Mouse (Mus musculus): ENCODE results near the gene Opcml. TPM values are rescaled to one million over a fixed set of nuclear protein-coding genes. Genes with fewer than 3 reads are reported as not detected.

The Opcml gene
- polyA plus RNA-seq (2015; fragmentation: Nextera tagmentation; extraction: Ambion mirVana) = 0.97 and 1.0 TPM in 2 replicates

DNA sequence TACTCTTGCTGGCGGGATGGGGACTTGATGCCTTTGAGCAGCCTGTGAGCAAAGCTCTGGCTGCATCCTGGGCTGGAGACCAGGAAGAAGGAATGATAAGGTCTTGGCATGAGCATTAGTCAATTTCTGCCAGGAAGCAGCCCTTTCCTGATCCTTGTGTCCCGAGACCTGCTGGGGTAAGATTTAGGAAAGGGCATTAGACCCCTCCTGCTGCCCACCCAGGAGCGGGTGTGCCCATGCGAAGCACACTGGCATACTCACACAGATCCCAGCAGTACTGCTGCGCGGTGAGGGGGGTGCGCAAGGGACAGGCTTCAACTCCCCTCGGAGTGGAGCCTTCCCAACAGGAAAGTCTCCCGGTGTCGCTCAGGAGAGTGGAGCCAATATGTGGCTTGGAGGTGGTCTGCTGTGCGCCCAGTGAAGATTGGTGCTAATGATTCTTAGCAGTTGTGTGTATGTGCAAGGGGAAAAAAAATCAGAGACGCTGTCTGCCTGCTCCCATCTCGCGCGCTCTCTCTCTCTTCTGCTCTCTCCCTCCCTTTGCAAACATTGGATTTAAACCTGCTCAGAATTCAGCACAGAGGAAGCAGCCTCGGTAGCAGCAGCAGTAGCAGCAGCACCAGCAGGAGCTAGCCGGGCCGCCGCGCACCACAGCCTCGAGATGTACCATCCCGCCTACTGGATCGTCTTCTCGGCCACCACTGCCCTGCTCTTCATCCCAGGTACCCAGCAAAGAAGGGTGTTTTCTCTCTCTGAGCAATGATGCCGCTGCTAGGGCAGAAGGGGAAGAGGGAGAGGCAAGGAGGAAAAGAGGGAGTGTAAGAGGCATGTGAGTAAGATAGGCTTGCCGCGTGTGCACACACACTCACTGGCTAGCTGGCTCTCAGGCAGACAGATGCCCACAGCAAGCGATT lies at the start of gene Opcml:
Gene Opcml (plus strand): TSS at position 51 of the 914 bp plus-strand sequence.
- 1% methylated on average over 28 of the region's 28 CpGs for WGBS
- H3K36me3 ChIP-seq (ENCODE audit: insufficient read depth, low read length) = no peaks in the 10 kb centered on the region
- H3K4me3 ChIP-seq (replicated peaks; ENCODE audit: low read depth, low read length) = peak within 1 kb of the TSS; percentile 13; the same call in 1 of the 2 replicates
- H3K4me2 ChIP-seq (ENCODE audit: low read length) = peak within 1 kb of the TSS; percentile 48
- H3K9ac ChIP-seq (ENCODE audit: low read depth, low read length) = no peak within 1 kb of the TSS
- ATAC-seq (replicated peaks; ENCODE audit: low FRiP score, low read depth) = no peak; the same call in 1 of the 2 replicates
- no peaks in the 10 kb centered on the region for H3K9me3 ChIP-seq (replicated peaks; ENCODE audit: low read length)
- DNase-seq (ENCODE audit: low spot score) = peak; percentile 37
- H3K27me3 ChIP-seq (ENCODE audit: insufficient read depth, low read length) = peaks cover 20% of the 10 kb centered on the region
- no peak for TF ChIP-seq CTCF (IDR thresholded peaks at IDR 0.05; ENCODE audit: low read depth)
- H3K4me1 ChIP-seq (replicated peaks; ENCODE audit: insufficient read depth, low read length) = no peaks in the 10 kb centered on the region
- H3K27ac ChIP-seq = no peak within 1 kb of the TSS

DNA sequence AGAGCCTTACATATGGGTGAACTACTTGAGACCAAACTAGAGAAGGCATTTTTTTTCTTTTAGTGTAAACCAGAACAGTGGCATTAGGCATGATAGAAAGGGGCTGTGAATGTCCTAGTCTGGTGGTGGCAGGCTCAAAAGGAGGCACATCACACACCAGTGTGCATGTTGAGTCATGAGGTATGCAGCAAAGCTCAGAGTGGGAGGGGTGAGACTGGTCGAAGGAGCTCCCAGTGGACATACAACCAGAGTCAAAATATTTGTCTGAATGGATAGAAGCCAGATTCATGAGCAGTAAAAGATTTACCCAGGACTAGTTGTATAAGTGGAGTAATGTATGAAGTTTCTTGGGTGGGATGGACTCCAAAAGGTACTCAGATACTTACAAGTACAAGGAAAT lies 31.9 kb upstream of the Opcml start:
- no peaks in the 10 kb centered on the region for H3K9me3 ChIP-seq (replicated peaks; ENCODE audit: low read length)
- no peak overlapping the region for H3K4me3 ChIP-seq (replicated peaks; ENCODE audit: low read depth, low read length)
- no peak overlapping the region for H3K27ac ChIP-seq
- no peaks in the 10 kb centered on the region for H3K27me3 ChIP-seq (ENCODE audit: insufficient read depth, low read length)
- H3K9ac ChIP-seq (ENCODE audit: low read depth, low read length) = no peak overlapping the region
- no peak for ATAC-seq (replicated peaks; ENCODE audit: low FRiP score, low read depth)
- no peak for DNase-seq (ENCODE audit: low spot score)
- no peak for TF ChIP-seq CTCF (IDR thresholded peaks at IDR 0.05; ENCODE audit: low read depth)
- WGBS = 86% methylated on average over 1 of the region's 1 CpGs
- no peak overlapping the region for H3K4me2 ChIP-seq (ENCODE audit: low read length)
- no peaks in the 10 kb centered on the region for H3K4me1 ChIP-seq (replicated peaks; ENCODE audit: insufficient read depth, low read length)
- H3K36me3 ChIP-seq (ENCODE audit: insufficient read depth, low read length) = no peaks in the 10 kb centered on the region

DNA sequence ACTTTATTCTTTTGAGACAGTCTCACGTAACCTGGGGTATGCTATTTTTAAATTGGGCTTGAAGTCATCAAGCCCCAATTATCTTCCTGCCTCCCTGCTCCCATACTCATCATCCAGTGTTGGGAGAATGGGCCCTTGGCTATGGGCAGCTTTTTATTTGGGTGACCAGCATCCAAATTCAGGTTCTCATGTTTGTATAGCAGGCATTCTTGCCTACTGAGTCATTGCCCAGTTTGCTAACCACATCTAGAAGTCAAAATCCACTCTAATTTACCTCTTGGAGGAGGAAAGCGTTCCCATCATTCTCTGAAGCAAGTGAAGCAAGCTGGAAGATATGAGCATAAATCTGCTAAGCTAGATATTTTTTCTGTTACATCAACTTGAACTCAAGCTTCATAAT lies 29.4 kb upstream of the Opcml start:
- H3K9me3 ChIP-seq (replicated peaks; ENCODE audit: low read length) = no peaks in the 10 kb centered on the region
- no peak overlapping the region for H3K9ac ChIP-seq (ENCODE audit: low read depth, low read length)
- DNase-seq (ENCODE audit: low spot score) = no peak
- no peak for TF ChIP-seq CTCF (IDR thresholded peaks at IDR 0.05; ENCODE audit: low read depth)
- H3K36me3 ChIP-seq (ENCODE audit: insufficient read depth, low read length) = no peaks in the 10 kb centered on the region
- ATAC-seq (replicated peaks; ENCODE audit: low FRiP score, low read depth) = no peak
- no peak overlapping the region for H3K4me2 ChIP-seq (ENCODE audit: low read length)
- no peaks in the 10 kb centered on the region for H3K4me1 ChIP-seq (replicated peaks; ENCODE audit: insufficient read depth, low read length)
- H3K27me3 ChIP-seq (ENCODE audit: insufficient read depth, low read length) = no peaks in the 10 kb centered on the region
- no peak overlapping the region for H3K4me3 ChIP-seq (replicated peaks; ENCODE audit: low read depth, low read length)
- 92% methylated on average over 2 of the region's 2 CpGs for whole genome bisulfite sequencing
- H3K27ac ChIP-seq = no peak overlapping the region

GRCm38 (mm10) chr9:27766446-27766845 lies 24.1 kb upstream of the Opcml start:
- Histone ChIP-seq H3K27me3 (ENCODE audit: insufficient read depth, low read length) (no peaks in the 10 kb centered on the region), H3K4me1 (replicated peaks; ENCODE audit: insufficient read depth, low read length) (no peaks in the 10 kb centered on the region), H3K27ac (no peak overlapping the region), H3K9me3 (replicated peaks; ENCODE audit: low read length) (no peaks in the 10 kb centered on the region), H3K4me2 (ENCODE audit: low read length) (no peak overlapping the region), H3K4me3 (replicated peaks; ENCODE audit: low read depth, low read length) (no peak overlapping the region), H3K36me3 (ENCODE audit: insufficient read depth, low read length) (no peaks in the 10 kb centered on the region), H3K9ac (ENCODE audit: low read depth, low read length) (no peak overlapping the region)
- TF ChIP-seq CTCF (IDR thresholded peaks at IDR 0.05; ENCODE audit: low read depth) = no peak
- ATAC-seq (replicated peaks; ENCODE audit: low FRiP score, low read depth) (no peak), DNase-seq (ENCODE audit: low spot score) (no peak)
- 68% methylated on average over 3 of the region's 3 CpGs for WGBS

GRCm38 (mm10) chr9:27767196-27767900 lies 23.2 kb upstream of the Opcml start:
- Histone ChIP-seq H3K36me3 (ENCODE audit: insufficient read depth, low read length) (no peaks in the 10 kb centered on the region), H3K4me1 (replicated peaks; ENCODE audit: insufficient read depth, low read length) (no peaks in the 10 kb centered on the region), H3K27ac (no peak overlapping the region), H3K9me3 (replicated peaks; ENCODE audit: low read length) (no peaks in the 10 kb centered on the region), H3K4me2 (ENCODE audit: low read length) (no peak overlapping the region), H3K4me3 (replicated peaks; ENCODE audit: low read depth, low read length) (no peak overlapping the region), H3K27me3 (ENCODE audit: insufficient read depth, low read length) (no peaks in the 10 kb centered on the region), H3K9ac (ENCODE audit: low read depth, low read length) (no peak overlapping the region)
- DNase-seq (ENCODE audit: low spot score) (no peak), ATAC-seq (replicated peaks; ENCODE audit: low FRiP score, low read depth) (no peak)
- 85% methylated on average over 8 of the region's 8 CpGs for whole genome bisulfite sequencing
- no peak for TF ChIP-seq CTCF (IDR thresholded peaks at IDR 0.05; ENCODE audit: low read depth)

DNA sequence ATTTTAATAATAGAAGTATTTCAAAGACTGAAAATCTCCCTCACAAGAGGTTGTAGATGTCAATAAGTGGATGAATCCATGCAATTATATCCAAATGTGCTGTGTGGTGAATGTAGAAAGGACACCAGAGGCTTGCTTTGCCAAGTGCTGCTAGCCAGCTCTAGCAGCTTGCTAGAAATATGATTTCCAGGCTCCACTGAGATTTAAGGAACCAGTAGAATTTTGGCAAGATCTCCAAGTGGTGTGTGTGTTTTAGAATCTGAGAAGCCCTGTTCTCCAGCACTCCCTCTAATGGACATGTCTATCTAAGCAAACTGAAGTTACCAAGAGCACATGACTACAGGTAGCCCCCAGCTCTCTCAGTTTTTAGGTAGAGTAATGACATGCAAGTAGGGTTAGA lies 21.8 kb upstream of the Opcml start:
- Histone ChIP-seq H3K4me1 (replicated peaks; ENCODE audit: insufficient read depth, low read length) (no peaks in the 10 kb centered on the region), H3K9ac (ENCODE audit: low read depth, low read length) (no peak overlapping the region), H3K27ac (no peak overlapping the region), H3K9me3 (replicated peaks; ENCODE audit: low read length) (no peaks in the 10 kb centered on the region), H3K4me2 (ENCODE audit: low read length) (no peak overlapping the region), H3K36me3 (ENCODE audit: insufficient read depth, low read length) (no peaks in the 10 kb centered on the region), H3K27me3 (ENCODE audit: insufficient read depth, low read length) (no peaks in the 10 kb centered on the region), H3K4me3 (replicated peaks; ENCODE audit: low read depth, low read length) (no peak overlapping the region)
- DNase-seq (ENCODE audit: low spot score) (no peak), ATAC-seq (replicated peaks; ENCODE audit: low FRiP score, low read depth) (no peak)
- TF ChIP-seq CTCF (IDR thresholded peaks at IDR 0.05; ENCODE audit: low read depth) = no peak

Data from kidney, postnatal 0 days (tissue).